Mouse (Mus musculus): ENCODE measurements around the gene Gm42372. TPM values are rescaled to one million over a fixed set of nuclear protein-coding genes. Genes with fewer than 3 reads are reported as not detected.

Gene Gm42372
- total RNA-seq, 1 experiment from 2014 or later, result 2.1 TPM

- peak; percentile 77 for DNase-seq
Observed at GRCm38 (mm10) chr7:16959539-16960187, 23.2 kb upstream of the Gm42372 start, which contains the start of gene Pnmal1. TSS of gene Pnmal1 (plus strand) at chr7:16959679.

DNA sequence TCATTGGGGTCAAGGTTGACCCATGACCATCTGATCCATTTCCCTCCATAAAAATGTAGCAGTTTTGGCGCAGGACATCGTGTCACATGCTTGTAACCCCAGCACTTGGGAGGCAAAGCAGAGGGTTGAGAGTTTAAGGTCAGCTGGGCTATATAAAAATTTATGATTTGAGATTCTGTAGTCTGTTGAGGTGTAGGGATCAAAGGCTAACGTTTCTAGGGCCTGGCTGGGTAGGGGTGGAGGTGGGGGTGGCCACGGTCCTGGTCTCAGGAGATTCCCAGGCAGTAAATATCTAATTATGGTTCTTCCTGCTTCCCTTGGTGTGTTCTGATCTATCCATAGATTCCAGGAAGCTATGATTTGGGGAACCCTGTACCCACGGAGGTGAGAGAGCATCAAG lies 21.2 kb upstream of the Gm42372 start:
- DNase-seq, result no peak

DNA sequence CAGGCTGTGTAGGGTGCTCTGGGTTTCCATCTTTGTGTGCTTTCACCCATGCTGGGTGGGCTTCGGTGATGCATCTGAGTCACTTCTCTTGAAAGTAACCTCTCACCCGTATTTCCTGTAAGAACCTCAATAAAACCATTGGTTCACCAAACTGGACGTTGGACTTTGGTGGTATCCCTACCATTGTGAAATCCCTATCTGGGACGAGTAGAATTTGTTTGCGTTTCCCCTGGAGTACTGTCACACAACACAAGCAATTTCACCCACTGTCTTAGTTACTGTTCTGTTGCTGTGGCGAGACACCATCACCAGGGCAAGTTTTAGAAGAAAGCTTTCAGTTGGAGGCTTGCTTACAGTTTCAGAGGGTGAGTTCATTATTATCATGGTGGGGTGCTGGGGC lies 14.5 kb upstream of the Gm42372 start:
- no peak for DNase-seq

DNA sequence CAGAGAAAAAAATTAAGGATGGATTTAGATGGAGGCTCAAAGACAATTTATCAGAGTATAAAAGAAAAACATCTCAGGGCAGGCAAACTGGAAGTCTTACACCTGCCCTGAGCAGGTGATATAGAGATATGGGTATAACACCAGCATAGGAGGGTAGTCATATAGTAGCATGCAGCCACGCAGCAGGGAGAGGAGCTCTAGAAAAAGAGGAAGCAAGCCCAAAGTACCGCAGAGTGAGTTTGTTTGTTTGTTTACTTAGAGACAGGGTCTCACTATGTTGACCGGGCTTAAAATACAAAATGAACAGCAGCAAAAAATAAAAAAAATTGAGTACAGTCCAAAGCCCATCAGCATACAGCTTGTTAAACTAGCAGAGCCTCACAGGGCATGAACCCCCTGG lies 11.7 kb upstream of the Gm42372 start:
- no peak for DNase-seq

GRCm38 (mm10) chr7:16974018-16974417 lies 8.9 kb upstream of the Gm42372 start:
- no peak for DNase-seq

DNA sequence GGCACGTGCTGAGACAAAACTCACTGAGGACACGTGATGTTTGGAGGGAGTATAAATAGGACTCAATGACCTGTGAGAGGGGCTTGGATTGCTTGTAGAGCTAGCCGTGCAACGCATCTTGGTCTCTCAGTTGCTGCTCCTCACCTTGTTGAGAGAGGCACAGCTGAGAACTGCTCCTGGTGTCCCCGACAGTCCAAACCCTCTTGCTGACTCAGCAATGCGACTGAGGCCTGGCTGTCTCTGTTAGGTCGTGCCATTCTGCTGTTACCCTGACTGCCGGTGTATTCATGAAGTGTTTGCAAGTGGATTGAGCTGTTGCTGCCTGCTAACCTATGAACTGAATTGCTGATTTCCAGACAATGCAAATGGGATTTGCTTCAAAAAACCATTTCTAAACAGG lies 6.6 kb upstream of the Gm42372 start:
- DNase-seq, result no peak

GRCm38 (mm10) chr7:16978173-16978572 lies 4.7 kb upstream of the Gm42372 start:
- no peak for DNase-seq

DNA sequence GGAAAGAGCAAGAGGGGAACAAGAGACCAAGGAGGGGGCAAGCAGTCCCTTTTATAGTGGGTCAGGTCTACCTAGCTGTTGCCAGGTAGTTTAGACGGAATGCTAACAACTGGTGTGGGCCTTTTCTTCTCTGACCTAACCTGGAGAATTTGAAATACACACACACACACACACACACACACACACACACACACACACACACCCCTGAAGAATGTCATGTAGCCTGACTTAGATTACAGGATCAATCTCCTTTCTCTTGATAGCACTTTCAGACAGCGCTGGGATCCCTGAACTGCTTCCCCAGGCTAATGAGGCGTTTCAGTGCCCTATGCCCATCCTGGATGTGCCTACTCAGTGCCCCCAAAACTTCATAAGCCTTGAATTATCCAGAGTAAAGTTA lies 4.3 kb upstream of the Gm42372 start:
- no peak for DNase-seq

GRCm38 (mm10) chr7:16980348-16980747 lies 2.5 kb upstream of the Gm42372 start:
- no peak for DNase-seq

- no peak for DNase-seq
Observed at GRCm38 (mm10) chr7:16987541-16988149, 4.8 kb downstream of the Gm42372 start.

GRCm38 (mm10) chr7:16988405-16988804 lies 5.5 kb downstream of the Gm42372 start:
- DNase-seq, result peak; percentile 49

DNA sequence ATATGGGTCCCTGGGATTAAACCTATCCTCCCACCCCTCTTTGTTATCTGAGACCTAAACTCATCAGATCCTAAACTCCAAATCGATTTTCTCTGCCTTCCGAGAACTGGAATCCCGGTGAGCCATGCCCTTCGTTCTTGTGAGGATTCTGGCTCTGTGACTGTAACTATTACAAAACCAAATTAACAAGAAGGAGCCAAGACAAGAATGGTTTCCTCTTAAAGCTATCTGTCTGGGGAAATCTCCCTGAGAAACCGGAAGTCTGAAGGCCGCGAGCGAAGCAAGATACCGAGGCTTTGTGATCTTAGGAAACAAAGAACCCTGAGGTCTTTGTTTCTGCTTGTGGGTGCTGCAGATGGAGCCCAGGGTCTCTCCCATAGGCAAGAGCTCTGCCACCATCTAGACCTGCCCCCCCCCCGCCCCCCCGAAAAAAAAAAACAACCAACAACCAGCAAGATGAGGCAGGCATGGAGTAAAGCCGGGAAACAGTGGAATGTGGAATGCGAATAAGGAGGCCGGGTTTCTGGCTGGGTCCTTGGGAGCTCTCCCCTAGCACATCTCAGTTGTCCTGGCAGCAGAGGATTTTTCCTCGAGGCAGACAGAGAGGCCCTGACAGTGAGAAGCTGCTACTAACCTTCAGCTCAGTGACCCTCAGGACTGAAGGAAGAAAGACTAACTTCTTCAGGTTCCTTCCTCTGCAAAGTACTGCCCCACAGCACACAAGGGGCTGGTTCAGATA lies 7.3 kb downstream of the Gm42372 start:
- DNase-seq, result no peak

- peak; percentile 45 for DNase-seq
Observed at GRCm38 (mm10) chr7:16991681-16992450, 9.0 kb downstream of the Gm42372 start.

DNA sequence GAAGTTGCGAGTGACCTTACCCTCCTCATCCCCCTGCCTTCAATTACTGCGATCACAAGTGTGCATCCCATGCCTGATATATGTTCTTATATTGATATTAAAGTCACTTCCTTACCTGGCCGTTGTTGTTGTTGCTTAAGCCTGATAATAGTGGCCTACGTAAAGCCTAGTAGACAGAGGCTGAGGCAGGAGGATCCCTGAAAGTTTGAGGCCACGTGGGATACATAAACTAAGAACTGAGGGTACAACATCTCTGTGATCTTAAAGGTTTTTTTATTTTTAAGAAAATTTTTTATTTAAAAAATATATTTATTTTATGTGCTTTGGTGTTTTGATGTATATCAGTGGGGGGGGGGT lies 9.5 kb downstream of the Gm42372 start, which contains the start of gene Ccdc8:
Gene Ccdc8, plus strand, starts transcription at position 258 of the 357 bp plus-strand sequence.
- DNase-seq, result no peak

DNA sequence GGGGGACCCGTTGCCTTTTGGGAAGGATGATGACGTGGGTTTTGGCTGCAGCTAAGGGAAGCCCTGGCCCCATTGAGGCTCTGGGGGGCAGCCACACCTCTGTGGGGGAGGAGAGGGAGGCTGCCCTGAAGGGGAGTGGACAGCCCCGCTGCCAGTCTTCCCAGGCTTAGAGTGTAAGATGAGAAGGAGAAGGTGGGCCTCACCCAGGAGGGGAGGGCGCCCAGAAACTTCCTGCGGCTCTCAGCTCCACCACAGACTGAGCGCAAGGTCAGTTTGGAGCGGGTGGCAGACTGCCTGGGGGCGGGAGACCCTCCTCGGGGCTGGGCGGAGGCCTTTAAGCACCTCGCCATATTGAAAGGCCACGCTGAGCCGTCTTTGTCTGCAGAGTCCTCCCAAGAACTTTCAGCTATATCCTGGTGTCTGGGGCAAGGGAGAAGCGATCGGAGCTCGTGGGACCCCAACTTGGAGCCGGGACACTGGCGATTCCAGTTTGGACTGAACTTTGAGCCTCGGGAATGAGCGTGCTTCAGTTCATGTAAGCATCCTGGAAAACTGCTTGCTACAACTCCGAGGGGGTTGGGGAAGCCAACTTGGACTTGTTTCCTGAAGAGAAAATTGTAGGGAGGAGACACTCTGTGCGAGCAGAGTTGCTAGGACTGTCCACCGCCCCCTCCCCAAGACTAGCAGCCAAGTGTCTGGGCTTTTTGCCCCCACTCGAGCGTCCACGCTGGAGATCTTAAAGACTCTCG lies 10.9 kb downstream of the Gm42372 start:
- peak; percentile 86 for DNase-seq

- DNase-seq, result no peak
Observed at GRCm38 (mm10) chr7:16994400-16994799, 11.5 kb downstream of the Gm42372 start.

GRCm38 (mm10) chr7:16995345-16995744 lies 12.5 kb downstream of the Gm42372 start:
- no peak for DNase-seq

DNA sequence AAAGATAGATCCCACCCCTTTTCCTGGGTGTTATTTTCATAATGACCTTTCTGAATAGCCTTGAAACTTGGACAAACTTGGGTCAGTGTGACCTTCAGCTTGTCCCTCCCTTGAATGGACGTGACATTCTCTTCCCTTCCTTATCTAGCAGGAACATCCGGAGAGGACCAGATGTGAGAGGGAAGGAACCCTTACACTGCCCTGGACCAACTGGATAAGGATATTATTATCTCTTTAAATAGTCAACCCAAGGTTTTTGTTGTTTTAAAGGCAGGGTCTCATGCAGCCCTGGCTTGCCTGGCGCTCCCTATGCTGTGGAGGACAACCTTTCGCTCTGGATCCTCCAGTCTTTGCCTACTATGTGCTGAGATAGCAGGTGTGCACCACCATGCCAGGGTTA lies 16.3 kb downstream of the Gm42372 start:
- DNase-seq, result no peak

DNA sequence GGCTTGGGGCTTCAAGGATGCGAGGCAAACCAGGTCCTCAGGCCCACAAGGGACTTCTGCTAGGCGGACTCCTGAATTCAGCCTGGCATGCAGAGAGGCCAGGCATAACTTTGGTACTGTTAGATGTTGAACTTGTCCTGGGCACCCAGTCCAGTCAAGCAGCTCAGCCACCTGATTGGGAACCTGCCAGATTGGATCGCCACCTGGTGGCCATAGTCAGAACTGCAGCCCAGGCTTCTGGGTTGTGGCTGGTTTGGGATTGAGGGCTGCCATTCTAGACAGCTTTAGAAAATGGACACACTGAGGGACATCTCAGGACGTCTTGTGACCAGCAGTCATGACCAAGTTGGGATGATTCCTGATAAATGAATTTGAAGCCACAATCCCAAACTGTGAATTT lies 16.8 kb downstream of the Gm42372 start:
- DNase-seq, result peak; percentile 89

- peak; percentile 79 for DNase-seq
Observed at GRCm38 (mm10) chr7:17002375-17003195, 19.7 kb downstream of the Gm42372 start.
